Mouse (Mus musculus) intestine, embryonic 16.5 days (tissue): ENCODE measurements at regions not wholly inside any gene's neighbourhood (a gene's known extent, or its start where the extent isn't known, plus 50 kb on each side); places are given as distances from the start of the nearest gene placed in this dataset.

Source experiments
- ATAC-seq: fragments of 200-750 bp; cut with Nextera tagmentation; 2 replicates; pipeline ENCODE4 v1.8.0; 2017; ENCODE audit warnings: moderate TSS enrichment, moderate library complexity
- H3K27ac ChIP-seq: fragments of 300-500 bp; sonication (generic); 2 replicates; pipeline ENCODE4 v1.5.1; 2014; ENCODE audit warnings: mild to moderate bottlenecking, low read length
- H3K27me3 ChIP-seq: fragments of 300-500 bp; sonication (generic); replicated peaks from 2 replicates; pipeline ENCODE4 v1.6.1; 2014; ENCODE audit warnings: low read length, control low read depth, mixed read lengths; ENCODE audit not compliant: control insufficient read depth, insufficient read depth
- H3K36me3 ChIP-seq: fragments of 300-500 bp; sonication (generic); 2 replicates; pipeline ENCODE4 v1.6.1; 2014; ENCODE audit warnings: low read length, control low read depth; ENCODE audit not compliant: control insufficient read depth, insufficient read depth
- H3K4me1 ChIP-seq: fragments of 300-500 bp; sonication (generic); 2 replicates; pipeline ENCODE4 v1.6.1; 2014; ENCODE audit warnings: low read length, control low read depth, mixed read lengths; ENCODE audit not compliant: control insufficient read depth, insufficient read depth
- H3K4me2 ChIP-seq: fragments of 300-500 bp; sonication (generic); 2 replicates; pipeline ENCODE4 v1.6.1; 2014; ENCODE audit warnings: low read depth, low read length, control low read depth
- H3K4me3 ChIP-seq: fragments of 300-500 bp; sonication (generic); 2 replicates; pipeline ENCODE4 v1.5.1; 2014; ENCODE audit warnings: mild to moderate bottlenecking, low read length
- H3K9ac ChIP-seq: fragments of 300-500 bp; sonication (generic); 2 replicates; pipeline ENCODE4 v1.6.1; 2014; ENCODE audit warnings: low read depth, low read length
- H3K9me3 ChIP-seq: fragments of 300-500 bp; sonication (generic); 2 replicates; pipeline ENCODE4 v1.6.1; 2016; ENCODE audit warnings: low read length, control low read depth; ENCODE audit not compliant: control insufficient read depth
- WGBS: fragments of 180-500 bp; shearing (Covaris S2); extraction: QIAGEN DNeasy Blood & Tissue Kit; methylation state at CpG from one replicate; pipeline ENCODE4 v1.1.7; 2014; 5-methylcytosine and 5-hydroxymethylcytosine counted together

DNA sequence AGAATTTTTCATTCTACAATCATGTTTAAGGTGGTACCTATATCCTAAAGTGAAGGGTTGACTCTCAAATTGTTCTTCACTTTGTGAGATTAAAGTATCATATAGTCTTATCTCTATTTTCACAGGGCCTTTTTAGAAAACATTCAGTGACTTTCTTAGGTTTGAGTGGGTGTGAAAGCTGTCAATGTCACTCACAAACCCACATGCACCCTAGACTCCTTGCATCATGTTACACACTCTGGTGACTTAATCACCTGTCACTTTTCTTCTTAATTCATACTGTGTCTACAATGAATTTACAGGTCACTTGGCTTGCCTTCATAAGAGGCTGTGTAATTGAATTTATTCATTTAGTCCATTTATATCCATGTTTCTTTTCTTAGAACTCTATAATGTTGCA is 1026.8 kb upstream of the Alcam start:
- no peak for ATAC-seq
- no peaks in the 10 kb centered on the region for H3K36me3 ChIP-seq
- no peaks in the 10 kb centered on the region for H3K4me1 ChIP-seq
- H3K9me3 ChIP-seq: no peaks in the 10 kb centered on the region
- no peak overlapping the region for H3K4me3 ChIP-seq
- H3K9ac ChIP-seq: no peak overlapping the region
- H3K27me3 ChIP-seq: no peaks in the 10 kb centered on the region
- H3K27ac ChIP-seq: no peak overlapping the region
- no peak overlapping the region for H3K4me2 ChIP-seq

DNA sequence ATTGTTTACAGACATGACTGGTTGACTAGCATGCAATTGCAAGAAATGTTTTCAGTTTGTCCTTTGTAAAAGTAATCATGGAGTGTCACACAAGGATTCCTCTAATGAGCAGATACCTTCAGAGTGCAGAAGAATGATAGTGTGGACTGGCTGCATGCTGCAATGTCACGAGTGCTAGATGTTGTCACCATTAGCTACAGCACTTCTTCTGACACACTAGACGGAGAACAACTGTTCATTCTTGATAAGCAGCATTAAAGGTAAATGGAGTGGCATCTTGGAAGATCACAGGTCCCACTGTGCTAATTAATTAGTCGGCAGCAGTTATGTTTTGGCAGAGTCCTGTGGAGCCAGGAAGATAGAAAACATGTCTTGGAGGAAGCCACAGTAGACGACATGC is 985.6 kb upstream of the Alcam start:
- no peak overlapping the region for H3K4me2 ChIP-seq

DNA sequence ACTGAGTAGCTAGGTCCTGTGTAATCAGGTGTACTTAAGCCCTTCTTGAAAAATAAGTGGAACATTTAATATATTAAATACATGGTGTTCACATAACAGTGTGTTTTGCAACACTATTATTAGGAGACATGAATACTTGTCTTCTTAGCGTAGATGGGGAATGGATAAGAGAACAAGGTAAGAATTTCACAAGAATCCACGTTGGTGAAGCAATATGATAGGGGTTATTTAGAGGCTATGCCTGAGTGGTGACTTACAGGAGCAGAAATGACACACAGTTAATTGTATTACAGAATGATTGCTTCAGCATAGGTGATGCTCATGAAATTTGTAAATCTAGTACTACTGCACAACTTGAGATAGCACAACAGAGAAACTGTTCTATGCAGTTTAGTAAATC is 964.5 kb upstream of the Alcam start:
- H3K9ac ChIP-seq: no peak overlapping the region
- H3K9me3 ChIP-seq: no peaks in the 10 kb centered on the region
- no peak overlapping the region for H3K27ac ChIP-seq
- no peak overlapping the region for H3K4me2 ChIP-seq
- 68% methylated on average over 2 of the region's 2 CpGs for WGBS
- ATAC-seq: no peak
- no peaks in the 10 kb centered on the region for H3K36me3 ChIP-seq
- no peaks in the 10 kb centered on the region for H3K27me3 ChIP-seq
- H3K4me1 ChIP-seq: no peaks in the 10 kb centered on the region
- H3K4me3 ChIP-seq: no peak overlapping the region

More for the DNA sequence above, 985.6 kb upstream of the Alcam start:
- no peak for ATAC-seq
- Histone ChIP-seq H3K9ac (no peak overlapping the region), H3K9me3 (no peaks in the 10 kb centered on the region), H3K27me3 (no peaks in the 10 kb centered on the region), H3K4me1 (no peaks in the 10 kb centered on the region), H3K36me3 (no peaks in the 10 kb centered on the region), H3K27ac (no peak overlapping the region), H3K4me3 (no peak overlapping the region)
- WGBS: 65% methylated on average over 4 of the region's 4 CpGs

DNA sequence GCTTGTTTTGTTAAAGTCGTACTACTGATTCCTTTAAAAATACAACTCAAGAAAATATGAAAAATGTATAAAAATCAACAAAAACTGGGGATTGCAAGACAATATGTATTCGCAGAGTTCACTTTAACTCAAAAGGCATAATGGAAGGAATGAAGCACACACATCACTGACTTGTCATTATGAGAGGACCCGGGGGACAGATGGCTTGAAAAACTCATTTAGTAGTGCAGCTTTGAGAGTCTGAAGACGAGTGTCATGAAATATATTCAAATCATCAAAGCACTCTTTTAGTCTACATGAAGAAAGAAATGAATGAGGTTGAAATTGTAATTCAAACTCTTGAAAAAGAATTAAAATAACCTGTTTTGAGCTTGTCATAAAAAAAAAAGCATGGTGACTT is 931.3 kb upstream of the Alcam start:
- ATAC-seq: no peak
- H3K27me3 ChIP-seq: no peaks in the 10 kb centered on the region
- no peaks in the 10 kb centered on the region for H3K9me3 ChIP-seq
- no peaks in the 10 kb centered on the region for H3K4me1 ChIP-seq
- 80% methylated on average over 4 of the region's 4 CpGs for WGBS
- no peak overlapping the region for H3K9ac ChIP-seq
- no peak overlapping the region for H3K27ac ChIP-seq
- H3K4me3 ChIP-seq: no peak overlapping the region
- no peaks in the 10 kb centered on the region for H3K36me3 ChIP-seq
- no peak overlapping the region for H3K4me2 ChIP-seq

DNA sequence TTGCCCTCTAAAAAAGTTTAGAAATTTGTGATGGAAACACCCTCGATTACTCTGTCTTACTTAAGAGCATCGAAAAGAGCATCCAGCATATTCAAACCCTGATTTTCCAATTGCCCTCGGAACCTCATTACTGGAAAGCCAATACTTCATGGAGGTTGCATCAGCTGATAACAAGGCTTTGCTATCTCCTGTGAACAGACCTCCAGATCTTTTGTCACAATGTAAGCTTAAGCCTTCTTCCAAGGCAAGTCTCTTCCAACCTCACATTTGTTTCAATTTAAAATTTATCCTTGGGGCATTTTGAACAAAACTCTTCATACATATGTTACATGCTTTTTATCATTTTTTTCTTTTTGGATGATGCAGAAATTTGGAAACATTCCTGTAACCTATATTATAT is 888.3 kb upstream of the Alcam start:
- Histone ChIP-seq H3K27ac (no peak overlapping the region), H3K27me3 (no peaks in the 10 kb centered on the region), H3K9me3 (no peaks in the 10 kb centered on the region), H3K4me1 (no peaks in the 10 kb centered on the region), H3K4me2 (no peak overlapping the region), H3K36me3 (no peaks in the 10 kb centered on the region), H3K4me3 (no peak overlapping the region), H3K9ac (no peak overlapping the region)
- no peak for ATAC-seq
- 96% methylated on average over 3 of the region's 3 CpGs for WGBS

DNA sequence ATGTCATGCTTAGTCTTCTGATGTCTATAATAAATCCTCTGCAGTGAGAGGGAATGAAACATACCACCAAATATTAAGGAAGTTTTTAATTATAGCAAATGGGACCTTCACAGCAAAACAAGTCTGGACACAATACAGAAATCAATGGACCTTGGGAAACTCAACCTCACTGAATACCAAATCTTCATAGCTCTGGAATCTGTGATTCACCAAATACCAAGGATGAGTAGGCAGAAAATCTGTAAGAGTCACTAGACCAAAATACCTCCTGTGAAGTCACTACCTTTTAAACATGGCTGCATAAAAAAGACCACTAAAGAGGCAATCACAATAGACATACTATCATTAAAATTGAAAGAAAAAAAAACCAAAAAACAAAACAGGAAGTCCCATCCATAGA is 872.5 kb upstream of the Alcam start:
- no peaks in the 10 kb centered on the region for H3K9me3 ChIP-seq
- H3K4me3 ChIP-seq: no peak overlapping the region
- no peaks in the 10 kb centered on the region for H3K27me3 ChIP-seq
- ATAC-seq: no peak
- H3K4me2 ChIP-seq: no peak overlapping the region
- no peak overlapping the region for H3K9ac ChIP-seq
- H3K4me1 ChIP-seq: no peaks in the 10 kb centered on the region
- no peak overlapping the region for H3K27ac ChIP-seq
- H3K36me3 ChIP-seq: no peaks in the 10 kb centered on the region

DNA sequence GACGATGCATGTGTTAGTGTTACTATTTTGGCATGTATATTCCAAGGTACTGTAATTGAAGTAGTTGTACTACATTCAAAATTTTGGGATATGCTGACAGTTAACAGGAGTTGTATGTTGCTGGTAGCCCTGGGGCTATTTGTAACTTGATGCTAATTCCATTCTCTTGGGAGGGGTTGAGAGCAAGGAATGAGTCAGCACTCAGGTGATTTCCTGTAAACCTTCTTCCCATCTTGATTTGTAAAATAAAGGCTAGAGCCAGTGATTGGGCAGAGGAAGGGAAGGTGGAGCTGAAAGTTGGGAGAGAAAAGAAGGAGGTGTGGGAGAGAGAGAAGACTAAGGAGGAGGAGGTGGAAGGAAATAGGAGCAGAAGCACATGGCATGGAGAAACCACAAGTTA is 838.2 kb upstream of the Alcam start:
- Histone ChIP-seq H3K9ac (no peak overlapping the region), H3K4me3 (no peak overlapping the region), H3K4me1 (no peaks in the 10 kb centered on the region), H3K27ac (no peak overlapping the region), H3K36me3 (no peaks in the 10 kb centered on the region), H3K27me3 (no peaks in the 10 kb centered on the region), H3K4me2 (no peak overlapping the region), H3K9me3 (no peaks in the 10 kb centered on the region)
- no peak for ATAC-seq
- 61% methylated on average over 1 of the region's 1 CpGs for WGBS

DNA sequence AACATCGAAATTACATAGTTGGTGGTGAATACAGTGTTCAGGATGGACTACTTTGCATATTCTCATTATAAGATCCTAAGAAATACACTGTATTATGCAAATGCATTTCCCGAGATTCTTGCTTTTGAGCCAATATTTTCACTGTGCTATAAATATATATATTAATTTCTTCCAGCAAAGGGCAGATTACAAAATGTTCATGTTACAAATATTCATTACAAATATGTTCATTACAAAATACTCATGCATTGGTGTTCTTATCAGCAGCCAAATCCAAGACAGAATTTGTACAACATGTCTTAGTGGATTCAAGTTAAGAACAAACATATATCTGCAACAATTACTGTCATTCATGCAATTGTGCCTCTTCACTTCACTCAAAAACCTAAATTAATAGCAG is 828.1 kb upstream of the Alcam start:
- H3K4me2 ChIP-seq: no peak overlapping the region
- no peaks in the 10 kb centered on the region for H3K36me3 ChIP-seq
- H3K4me1 ChIP-seq: no peaks in the 10 kb centered on the region
- no peaks in the 10 kb centered on the region for H3K9me3 ChIP-seq
- H3K27me3 ChIP-seq: no peaks in the 10 kb centered on the region
- H3K27ac ChIP-seq: no peak overlapping the region
- 77% methylated on average over 2 of the region's 2 CpGs for WGBS
- ATAC-seq: no peak
- no peak overlapping the region for H3K9ac ChIP-seq
- no peak overlapping the region for H3K4me3 ChIP-seq

DNA sequence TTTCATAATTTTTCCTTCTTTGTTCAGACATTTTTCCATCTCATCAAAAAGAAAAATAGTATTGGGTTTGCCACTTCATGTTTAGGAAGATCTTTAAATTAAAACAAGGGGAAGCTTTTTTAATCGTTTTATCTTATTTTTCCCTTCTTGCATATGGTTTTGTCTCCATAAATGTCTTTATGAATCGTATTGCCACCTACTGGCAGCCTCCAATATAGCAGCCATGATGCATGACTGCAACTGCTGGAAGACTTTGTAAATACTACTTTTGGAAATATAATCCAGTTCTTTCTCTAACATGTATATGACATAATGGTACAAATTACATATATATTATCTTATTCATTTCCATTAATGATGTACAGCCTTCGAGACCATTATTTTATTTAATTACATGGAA is 812.2 kb upstream of the Alcam start:
- H3K4me2 ChIP-seq: no peak overlapping the region
- H3K4me3 ChIP-seq: no peak overlapping the region
- no peaks in the 10 kb centered on the region for H3K4me1 ChIP-seq
- H3K27me3 ChIP-seq: no peaks in the 10 kb centered on the region
- H3K9me3 ChIP-seq: no peaks in the 10 kb centered on the region
- H3K9ac ChIP-seq: no peak overlapping the region
- ATAC-seq: no peak
- 16% methylated on average over 3 of the region's 3 CpGs for WGBS
- H3K27ac ChIP-seq: no peak overlapping the region
- no peaks in the 10 kb centered on the region for H3K36me3 ChIP-seq

DNA sequence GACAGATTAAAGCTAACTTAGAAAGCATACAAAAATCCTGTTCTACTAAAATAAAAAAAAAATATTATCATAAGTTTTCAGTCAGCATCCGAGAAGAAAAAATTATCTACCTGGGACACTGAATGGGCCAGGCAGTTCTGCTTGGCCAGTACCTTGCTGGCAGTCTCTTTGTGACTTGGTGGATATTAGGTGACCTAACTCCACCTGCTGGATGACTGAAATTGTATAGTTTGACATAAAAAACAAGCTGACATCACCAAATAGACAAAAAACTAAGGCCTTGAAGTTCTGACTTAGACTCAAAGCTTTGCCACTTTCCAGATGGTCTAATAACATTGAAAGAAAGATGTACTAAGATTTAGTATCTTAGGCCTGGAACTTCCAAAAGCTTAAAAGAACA is 791.5 kb upstream of the Alcam start:
- no peak for ATAC-seq
- H3K27me3 ChIP-seq: no peaks in the 10 kb centered on the region
- 78% methylated on average over 1 of the region's 1 CpGs for WGBS

More for the DNA sequence above, 791.5 kb upstream of the Alcam start:
- no peaks in the 10 kb centered on the region for H3K9me3 ChIP-seq
- H3K4me1 ChIP-seq: no peaks in the 10 kb centered on the region
- no peak overlapping the region for H3K9ac ChIP-seq
- H3K4me2 ChIP-seq: no peak overlapping the region
- no peak overlapping the region for H3K4me3 ChIP-seq
- no peaks in the 10 kb centered on the region for H3K36me3 ChIP-seq
- no peak overlapping the region for H3K27ac ChIP-seq
